Mouse (Mus musculus): ENCODE results near the gene Dleu7.

The Dleu7 gene

GRCm38 (mm10) chr14:62292488-62293339 is at the start of gene Dleu7, which contains the start of gene Rnaseh2b:
Gene Dleu7, minus strand, starts transcription at chr14:62293047.
Gene Rnaseh2b, plus strand, starts transcription at chr14:62292589.
- DNase-seq (ENCODE audit: low spot score in 2 of 2), result peak in 1 of 2 experiments; percentile 9

DNA sequence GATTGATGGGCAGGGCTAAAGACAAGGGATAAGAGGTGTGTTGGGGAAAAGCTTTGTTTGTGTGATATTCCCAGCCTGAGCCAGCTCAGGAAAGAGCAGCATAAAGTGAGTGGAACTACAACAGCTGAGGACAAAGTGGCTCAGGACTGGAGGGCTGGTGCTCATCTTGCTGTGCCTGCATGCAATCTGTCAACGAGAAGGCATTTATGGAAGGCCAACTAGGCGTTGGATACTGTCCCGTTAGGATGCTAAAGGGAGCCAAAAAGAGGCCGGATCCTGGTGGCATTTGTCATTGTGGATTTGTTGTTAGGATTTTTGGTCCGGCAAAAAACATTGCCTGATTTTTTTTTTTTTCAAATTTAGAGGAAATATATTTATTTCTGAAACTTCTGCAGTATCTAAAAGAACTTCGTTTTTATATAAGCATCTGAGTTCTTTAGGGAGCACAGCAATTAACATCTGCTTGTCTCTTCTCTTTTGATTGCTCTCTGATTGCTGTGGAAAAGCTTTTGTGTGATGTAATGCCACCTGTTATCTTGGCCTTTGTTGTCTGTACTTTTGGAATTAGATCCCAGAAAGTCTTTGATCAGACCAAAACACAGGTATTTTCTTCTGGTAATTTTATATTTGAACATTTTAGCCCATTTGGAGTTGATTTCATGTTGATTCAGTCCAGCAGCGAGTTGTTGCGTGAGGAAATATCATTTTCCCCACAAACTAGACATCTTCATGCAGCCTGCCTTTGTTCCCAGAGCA is 49.2 kb upstream of the Dleu7 start:
- no peak for DNase-seq (ENCODE audit: low spot score in 2 of 2)

DNA sequence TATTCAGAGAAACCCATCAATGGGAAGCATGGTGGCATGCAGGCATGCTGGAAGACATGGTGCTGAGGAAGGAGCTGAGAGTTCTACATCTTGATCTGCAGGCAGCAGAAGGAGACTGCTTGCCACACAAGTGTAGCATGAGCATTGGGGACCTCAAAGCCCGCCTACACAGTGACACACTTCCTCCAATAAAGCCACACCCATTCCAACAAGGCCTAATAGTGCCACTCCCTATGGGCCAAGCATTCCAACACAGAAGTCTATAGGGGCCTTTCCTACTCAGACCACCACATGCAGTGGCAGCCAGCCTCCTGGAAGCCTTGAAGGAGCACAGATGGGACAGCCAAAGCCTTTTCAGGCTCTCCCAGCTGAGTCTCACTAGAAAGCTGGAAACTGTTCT is 46.3 kb upstream of the Dleu7 start:
- DNase-seq (ENCODE audit: low spot score in 2 of 2), result no peak

DNA sequence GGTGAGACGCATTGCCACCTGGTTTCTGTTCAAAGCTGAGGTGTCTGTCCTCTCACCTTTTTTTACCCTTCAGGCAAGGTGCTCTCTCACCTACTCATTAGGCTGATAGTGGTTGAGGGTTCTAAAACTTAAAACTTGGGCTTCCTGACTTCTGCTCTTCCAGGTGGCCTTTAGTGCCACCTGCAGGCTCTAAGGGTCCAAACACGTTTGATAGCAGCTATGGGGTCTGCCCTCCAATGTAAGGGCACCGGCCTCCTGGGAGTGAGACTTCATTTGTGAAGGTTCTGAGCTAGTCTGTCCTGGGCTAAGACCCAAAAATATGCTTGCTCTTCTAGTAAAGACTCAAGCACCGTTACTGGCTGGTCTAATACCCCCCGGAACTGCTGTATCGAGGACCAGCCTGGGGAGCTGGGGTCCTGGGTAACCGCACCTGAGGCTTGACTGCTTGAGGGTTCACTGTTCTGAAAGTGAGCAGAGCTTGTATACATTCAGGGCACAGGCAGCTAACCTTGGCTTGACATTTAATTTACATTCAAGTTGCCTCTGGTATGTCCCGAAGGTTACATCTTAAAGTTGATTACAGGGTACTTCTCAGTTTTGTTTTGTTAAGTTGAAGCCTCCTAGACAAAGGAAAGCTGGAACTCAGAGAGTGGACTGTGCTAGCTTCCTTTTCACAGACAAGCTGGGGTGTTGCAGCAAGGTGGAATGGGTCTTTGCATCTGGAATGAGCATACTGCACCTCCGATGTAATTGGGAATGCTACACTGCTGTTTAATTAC is 41.3 kb upstream of the Dleu7 start:
- no peak for DNase-seq (ENCODE audit: low spot score in 2 of 2)

- peak; percentile 73 to 78 for DNase-seq (ENCODE audit: low spot score in 2 of 2)
Observed at GRCm38 (mm10) chr14:62331866-62332619, 39.2 kb upstream of the Dleu7 start.

- no peak for DNase-seq (ENCODE audit: low spot score in 2 of 2)
Observed at GRCm38 (mm10) chr14:62331457-62331856, 38.6 kb upstream of the Dleu7 start.

GRCm38 (mm10) chr14:62329631-62330030 is 36.8 kb upstream of the Dleu7 start:
- DNase-seq (ENCODE audit: low spot score in 2 of 2), result no peak

GRCm38 (mm10) chr14:62328606-62329005 is 35.8 kb upstream of the Dleu7 start:
- no peak for DNase-seq (ENCODE audit: low spot score in 2 of 2)

DNA sequence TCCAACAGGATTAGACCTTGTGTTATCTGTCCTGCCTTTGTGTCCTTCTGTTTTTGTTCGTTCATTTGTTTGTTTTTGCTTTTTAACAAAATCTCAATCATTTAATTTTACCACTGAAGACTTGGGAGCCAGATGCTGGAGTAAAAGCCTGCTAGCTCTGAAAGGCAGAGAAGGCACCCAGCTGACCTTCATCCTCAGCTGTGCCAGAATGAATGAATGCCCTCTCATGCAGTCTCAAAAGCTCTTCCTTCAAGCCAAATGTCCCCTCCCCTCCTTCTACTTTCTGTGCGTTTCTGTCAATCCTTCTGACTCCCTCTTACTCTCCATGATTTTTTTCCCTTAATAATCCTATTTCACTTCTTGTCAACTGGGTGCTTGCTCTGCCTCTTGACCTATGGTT is 34.3 kb upstream of the Dleu7 start:
- DNase-seq (ENCODE audit: low spot score in 2 of 2), result no peak

- DNase-seq (ENCODE audit: low spot score in 2 of 2), result no peak
Observed at GRCm38 (mm10) chr14:62326026-62326425, 33.2 kb upstream of the Dleu7 start.

DNA sequence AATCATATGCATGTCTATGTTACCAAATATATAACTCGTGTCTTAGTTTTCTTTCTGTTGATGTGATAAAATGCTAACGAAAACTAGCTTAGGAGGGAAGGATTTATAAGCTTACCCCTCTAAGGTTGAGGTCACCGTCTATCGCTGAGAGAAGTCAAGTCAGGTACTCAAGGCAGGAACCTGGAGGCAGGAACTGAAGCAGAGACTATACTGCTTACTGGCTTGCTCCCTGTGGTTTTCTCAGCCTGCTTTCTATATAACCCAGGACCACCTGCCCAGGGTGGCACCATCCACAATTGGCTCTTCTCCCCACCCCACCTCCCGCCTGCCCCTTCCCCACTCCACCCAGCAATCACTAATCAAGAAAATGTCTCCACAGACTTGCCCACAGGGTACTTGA is 32.1 kb upstream of the Dleu7 start:
- no peak for DNase-seq (ENCODE audit: low spot score in 2 of 2)

DNA sequence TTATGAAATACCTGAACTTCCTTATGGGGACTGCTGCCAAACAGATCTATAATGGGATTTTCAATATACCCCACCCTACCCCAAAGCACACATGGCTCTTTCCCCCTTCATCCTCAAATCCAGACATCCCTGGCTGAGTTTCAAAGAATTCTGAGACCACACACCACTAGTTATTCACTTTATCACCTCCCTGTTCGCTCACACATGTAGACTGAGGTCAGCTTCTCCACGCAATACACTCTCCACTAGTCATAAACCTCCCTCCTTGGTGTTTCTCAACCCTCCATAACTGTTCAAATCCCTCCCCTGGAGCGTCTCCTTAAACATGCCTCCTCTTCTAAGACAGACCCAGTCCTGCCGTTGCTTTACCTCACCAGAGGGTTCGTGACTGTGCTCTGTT is 30.6 kb upstream of the Dleu7 start:
- DNase-seq (ENCODE audit: low spot score in 2 of 2), result no peak

- no peak for DNase-seq (ENCODE audit: low spot score in 2 of 2)
Observed at GRCm38 (mm10) chr14:62322581-62323344, 29.9 kb upstream of the Dleu7 start.

DNA sequence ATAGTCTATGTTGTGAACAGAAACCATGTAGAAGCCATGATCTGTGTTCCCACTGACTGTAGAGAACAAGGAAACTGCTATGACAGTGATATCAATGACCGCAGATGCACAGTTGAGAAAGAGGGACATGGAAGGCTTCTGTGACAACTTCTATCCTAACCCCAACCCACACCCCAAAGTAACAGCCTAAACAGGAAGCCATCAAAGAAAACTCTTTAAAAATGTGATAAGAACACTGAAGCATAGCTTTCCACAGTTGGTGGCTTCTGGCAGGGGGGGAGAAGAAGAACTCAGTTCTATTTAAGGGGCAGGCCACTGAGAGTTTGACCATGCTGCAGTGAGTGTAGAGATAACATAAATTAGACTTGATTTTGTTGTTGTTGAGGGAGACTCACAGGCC is 18.8 kb upstream of the Dleu7 start:
- DNase-seq (ENCODE audit: low spot score in 2 of 2), result no peak

- DNase-seq (ENCODE audit: low spot score in 2 of 2), result no peak
Observed at GRCm38 (mm10) chr14:62309026-62309425, 16.2 kb upstream of the Dleu7 start.

- DNase-seq (ENCODE audit: low spot score in 2 of 2), result peak in 1 of 2 experiments; percentile 12
Observed at GRCm38 (mm10) chr14:62307555-62307954, 14.7 kb upstream of the Dleu7 start.

DNA sequence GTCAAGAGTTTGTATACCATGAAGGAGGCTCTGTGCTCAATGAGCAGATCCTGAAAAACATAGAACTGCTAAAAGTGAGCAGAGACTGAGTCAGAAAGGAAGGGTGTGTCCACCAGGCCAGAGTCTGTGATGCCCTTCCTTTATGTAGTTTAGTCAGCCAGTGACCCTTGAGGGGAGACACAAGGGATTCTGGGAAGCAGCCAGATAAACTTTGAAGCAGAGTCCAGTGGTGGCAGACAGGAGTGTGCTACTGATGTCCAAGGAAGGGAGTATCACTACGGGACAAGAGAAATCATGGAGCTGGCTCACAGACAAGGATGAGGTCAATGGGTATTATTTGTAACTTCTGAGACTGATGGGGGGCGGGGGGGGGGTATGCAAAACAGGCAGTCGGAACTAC is 7.2 kb upstream of the Dleu7 start:
- DNase-seq (ENCODE audit: low spot score in 2 of 2), result no peak

DNA sequence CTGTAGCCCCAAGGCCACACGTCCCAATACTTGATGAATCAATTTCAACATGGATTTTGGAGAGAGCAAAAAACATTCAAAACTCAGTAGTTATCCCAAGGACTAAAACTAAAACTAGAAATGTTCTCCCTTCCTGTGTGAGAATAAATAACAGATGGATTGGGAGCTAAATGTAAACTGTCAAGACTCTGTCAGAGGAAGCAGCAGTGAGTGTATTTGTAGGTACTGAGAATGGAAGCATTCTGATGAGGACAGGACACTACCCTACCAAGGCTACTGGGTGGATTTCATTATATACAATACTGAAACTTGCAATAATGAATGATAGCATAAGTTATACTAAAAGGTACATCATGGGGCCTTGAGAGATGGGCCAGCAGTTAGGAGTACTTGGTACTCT is 6.0 kb upstream of the Dleu7 start:
- no peak for DNase-seq (ENCODE audit: low spot score in 2 of 2)

DNA sequence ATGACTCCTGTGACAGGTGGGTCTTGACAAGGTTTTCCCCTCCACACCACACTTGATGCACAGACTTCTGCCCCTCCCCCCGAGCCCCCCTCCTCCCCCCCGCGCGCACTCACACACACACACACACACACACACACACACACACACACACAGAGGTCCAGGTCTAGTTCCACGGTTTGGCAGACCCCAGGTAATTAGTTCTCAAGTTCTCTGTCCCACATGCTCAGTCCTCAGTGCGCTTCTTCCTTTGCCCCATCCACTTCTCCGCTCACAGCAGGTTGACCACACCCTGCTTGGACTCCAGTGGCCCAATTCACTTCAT is 720 bp downstream of the Dleu7 start:
- DNase-seq (ENCODE audit: low spot score in 2 of 2), result no peak

GRCm38 (mm10) chr14:62291406-62291987 is 1.4 kb downstream of the Dleu7 start:
- DNase-seq (ENCODE audit: low spot score in 2 of 2), result no peak

Measured in frontal cortex, postnatal 14 days (tissue).